Mouse (Mus musculus) forebrain, embryonic 16.5 days (tissue): ENCODE results near the gene Ttll10. TPM values are rescaled to one million over a fixed set of nuclear protein-coding genes. Genes with fewer than 3 reads are reported as not detected.

Experiments
- ATAC-seq: fragments of 200-750 bp; cut with Nextera tagmentation; 2 replicates; pipeline ENCODE4 v1.8.0; 2017; ENCODE audit warnings: mild to moderate bottlenecking, moderate library complexity
- H3K27ac ChIP-seq: fragments of 300-500 bp; sonication (generic); 2 replicates; pipeline ENCODE4 v1.5.1; 2014; ENCODE audit warnings: low read length, control low read depth
- H3K27me3 ChIP-seq: fragments of 300-500 bp; sonication (generic); replicated peaks from 2 replicates; pipeline ENCODE4 v1.6.1; 2014; ENCODE audit warnings: low read length; ENCODE audit not compliant: control insufficient read depth, insufficient read depth
- H3K36me3 ChIP-seq: fragments of 300-500 bp; sonication (generic); 2 replicates; pipeline ENCODE4 v1.6.1; 2014; ENCODE audit not compliant: control insufficient read depth, insufficient read depth
- H3K4me1 ChIP-seq: fragments of 300-500 bp; sonication (generic); replicated peaks from 2 replicates; pipeline ENCODE4 v1.6.1; 2014; ENCODE audit warnings: low read length; ENCODE audit not compliant: control insufficient read depth, insufficient read depth
- H3K4me2 ChIP-seq: fragments of 300-500 bp; sonication (generic); 2 replicates; pipeline ENCODE4 v1.6.1; 2014; ENCODE audit warnings: mild to moderate bottlenecking, low read length, control low read depth
- H3K4me3 ChIP-seq: fragments of 300-500 bp; sonication (generic); replicated peaks from 2 replicates; pipeline ENCODE4 v1.5.1; 2014; ENCODE audit warnings: mild to moderate bottlenecking, low read length, control low read depth
- H3K9ac ChIP-seq: fragments of 300-500 bp; sonication (generic); replicated peaks from 2 replicates; pipeline ENCODE4 v1.6.1; 2014; ENCODE audit warnings: low read depth, low read length, control low read depth
- H3K9me3 ChIP-seq: fragments of 300-500 bp; sonication (generic); 2 replicates; pipeline ENCODE4 v1.6.1; 2016; ENCODE audit warnings: low read length; ENCODE audit not compliant: control insufficient read depth
- whole genome bisulfite sequencing: fragments of 180-500 bp; shearing (Covaris S2); extraction: QIAGEN DNeasy Blood & Tissue Kit; methylation state at CpG from one replicate; pipeline ENCODE4 v1.1.7; 2014; 5-methylcytosine and 5-hydroxymethylcytosine counted together
- microRNA counts: library from miRNA; unstranded; fragments of <30 nt; microRNA quantifications from one replicate; lab custom pipeline; 2016
- microRNA-seq: library from miRNA; unstranded; fragments of <30 nt; microRNA quantifications from one replicate; pipeline ENCODE4, GENCODE M21; 2017
- polyA plus RNA-seq: library from polyadenylated mRNA; unstranded; fragments of >200 nt; fragmentation: Nextera tagmentation; extraction: Ambion mirVana; gene quantifications from 2 replicates; pipeline ENCODE4 v1.2.1, GENCODE M21; 2015

Ttll10 gene
- polyA plus RNA-seq, 1 experiment from 2014 or later = not detected

DNA sequence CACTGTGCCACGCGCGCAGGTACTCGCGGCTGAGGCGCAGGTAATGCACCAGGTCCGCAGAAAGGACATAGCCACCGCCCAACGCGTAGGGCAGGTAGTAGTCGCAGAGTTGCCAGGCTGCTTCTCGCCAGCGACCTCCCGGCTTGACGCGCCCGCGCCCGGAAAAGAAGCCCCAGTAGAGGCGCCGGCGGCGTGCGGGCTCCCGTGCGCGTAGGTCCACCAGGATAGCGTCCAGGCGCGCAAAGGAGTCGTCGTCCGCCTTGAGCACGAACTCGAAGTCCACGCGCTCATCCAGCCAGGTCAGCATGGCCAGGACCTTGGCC, 67.3 kb downstream of the Ttll10 start:
- Histone ChIP-seq H3K4me1 (peaks cover 22% of the 10 kb centered on the region), H3K9ac (peak overlapping the region; percentile 81), H3K27me3 (no peaks in the 10 kb centered on the region), H3K4me3 (peak overlapping the region; percentile 74), H3K4me2 (peak overlapping the region; percentile 99), H3K36me3 (no peaks in the 10 kb centered on the region), H3K27ac (peak overlapping the region; percentile 95), H3K9me3 (no peaks in the 10 kb centered on the region)
- WGBS = 29% methylated on average over 37 of the region's 37 CpGs
- ATAC-seq = peak; percentile 2; the same call in 1 of the 2 replicates

DNA sequence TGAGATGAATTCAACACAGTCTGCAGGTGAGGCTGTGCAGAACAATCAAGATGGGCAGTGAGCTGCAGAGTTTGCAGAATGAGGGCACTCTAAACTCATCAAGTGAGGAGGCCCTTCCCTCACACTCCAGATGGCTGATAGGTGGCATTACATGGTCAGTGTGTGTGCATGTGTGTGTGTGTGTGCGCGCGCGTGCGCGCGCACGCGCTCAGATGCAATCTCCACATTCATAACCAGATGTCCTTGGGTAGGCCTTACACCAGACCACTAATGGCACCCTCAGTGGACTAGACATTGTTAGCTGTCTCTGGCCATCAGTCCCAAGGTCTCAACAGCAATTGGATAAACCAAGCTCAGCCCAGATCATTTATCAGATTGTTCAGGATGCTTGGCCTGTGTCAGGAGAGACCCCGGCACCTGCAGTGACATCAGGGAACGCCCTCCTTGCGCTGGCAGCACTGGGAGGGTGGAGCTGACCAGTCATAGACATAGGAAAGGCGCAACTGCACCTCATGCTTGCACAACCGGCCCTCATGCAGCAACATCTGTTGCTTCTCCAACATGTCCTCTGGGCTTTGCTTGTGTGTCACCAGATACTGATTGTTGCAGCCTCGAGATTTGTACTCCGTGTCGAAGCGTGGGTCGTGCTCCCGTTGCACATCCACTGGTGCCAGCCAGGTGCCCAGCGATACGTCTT, 67.9 kb downstream of the Ttll10 start:
- ATAC-seq = no peak
- H3K27me3 ChIP-seq = no peaks in the 10 kb centered on the region
- H3K27ac ChIP-seq = peak overlapping the region; percentile 95; the same call in 1 of the 2 replicates
- H3K9me3 ChIP-seq = no peaks in the 10 kb centered on the region
- H3K36me3 ChIP-seq = no peaks in the 10 kb centered on the region
- H3K9ac ChIP-seq = peak overlapping the region; percentile 81
- H3K4me3 ChIP-seq = peak overlapping the region; percentile 74
- 87% methylated on average over 22 of the region's 22 CpGs for WGBS
- H3K4me2 ChIP-seq = peak overlapping the region; percentile 99
- H3K4me1 ChIP-seq = peaks cover 22% of the 10 kb centered on the region

MicroRNA genes within 50 kb of the gene (microRNA counts, 519-probe panel; counts per million panel counts)
- 2,206 counts per million, percentile 45 among the panel's probes with 10 or more counts for microRNA mmu-miR-200a (lab: Ali Mortazavi, UCI)
- microRNA mmu-miR-200b (lab: Ali Mortazavi, UCI) = 2,589 counts per million, percentile 64 among the panel's probes with 10 or more counts
- 2,674 counts per million, percentile 68 among the panel's probes with 10 or more counts for microRNA mmu-miR-429 (lab: Ali Mortazavi, UCI)

Small RNA genes lying within 50 kb of the gene (microRNA-seq; reads per million reads assigned to microRNA genes)
- gene Mir200a = 74.8 reads per million, percentile 50 among the genes with 10 or more reads in this experiment
- 295 reads per million, percentile 68 among the genes with 10 or more reads in this experiment for gene Mir200b
- gene Mir429 = 1,230 reads per million, percentile 81 among the genes with 10 or more reads in this experiment

Other genes with a start within 250 kb of the Ttll10 start
- 176 and 188 TPM in 2 replicates for gene Ccnl2, start 246.9 kb downstream of the Ttll10 start, polyA plus RNA-seq
- 111 and 121 TPM in 2 replicates for gene Aurkaip1, start 228.1 kb downstream of the Ttll10 start, polyA plus RNA-seq
- gene Mxra8, start 219.7 kb downstream of the Ttll10 start, polyA plus RNA-seq = 16.9 and 19.8 TPM in 2 replicates
- 7.0 and 10.0 TPM in 2 replicates for gene Dvl1, start 212.0 kb downstream of the Ttll10 start, polyA plus RNA-seq
- gene Tas1r3, start 196.1 kb downstream of the Ttll10 start, polyA plus RNA-seq = 0.72 and 0.84 TPM in 2 replicates
- 22.5 and 23.8 TPM in 2 replicates for gene Cptp, start 190.0 kb downstream of the Ttll10 start, polyA plus RNA-seq
- gene Ints11, start 189.9 kb downstream of the Ttll10 start, polyA plus RNA-seq = 89.8 and 100 TPM in 2 replicates
- gene Pusl1, start 167.6 kb downstream of the Ttll10 start, polyA plus RNA-seq = 68.0 and 70.3 TPM in 2 replicates
- gene Acap3, start 167.6 kb downstream of the Ttll10 start, polyA plus RNA-seq = 94.8 and 101 TPM in 2 replicates
- 115 and 121 TPM in 2 replicates for gene Ube2j2, start 115.6 kb downstream of the Ttll10 start, polyA plus RNA-seq
- gene C1qtnf12, start 97.1 kb downstream of the Ttll10 start, polyA plus RNA-seq = 6.3 and 9.2 TPM in 2 replicates
- gene B3galt6, start 66.8 kb downstream of the Ttll10 start, polyA plus RNA-seq = 26.8 and 30.4 TPM in 2 replicates
- 118 and 125 TPM in 2 replicates for gene Sdf4, start 66.5 kb downstream of the Ttll10 start, polyA plus RNA-seq
- 1.0 and 1.4 TPM in 2 replicates for gene Tnfrsf4, start 45.6 kb downstream of the Ttll10 start, polyA plus RNA-seq
- gene Tnfrsf18, start 33.2 kb downstream of the Ttll10 start, polyA plus RNA-seq = 0.60 and 1.5 TPM in 2 replicates
- 43.2 and 45.8 TPM in 2 replicates for gene 9430015G10Rik, start 50.6 kb upstream of the Ttll10 start, polyA plus RNA-seq
- 0.42 and 0.73 TPM in 2 replicates for gene Rnf223, start 71.1 kb upstream of the Ttll10 start, polyA plus RNA-seq
- 113 and 125 TPM in 2 replicates for gene Agrn, start 138.1 kb upstream of the Ttll10 start, polyA plus RNA-seq
- gene Isg15, start 141.4 kb upstream of the Ttll10 start, polyA plus RNA-seq = 1.5 TPM in 2 replicates
- gene AW011738, start 143.9 kb upstream of the Ttll10 start, polyA plus RNA-seq = 3.3 and 4.0 TPM in 2 replicates
- gene Perm1, start 156.5 kb upstream of the Ttll10 start, polyA plus RNA-seq = 1.7 and 1.8 TPM in 2 replicates
- 27.6 and 31.9 TPM in 2 replicates for gene Plekhn1, start 175.4 kb upstream of the Ttll10 start, polyA plus RNA-seq
- gene Noc2l, start 176.6 kb upstream of the Ttll10 start, polyA plus RNA-seq = 55.3 and 61.4 TPM in 2 replicates
- 0.83 and 2.2 TPM in 2 replicates for gene Samd11, start 196.2 kb upstream of the Ttll10 start, polyA plus RNA-seq